Mouse (Mus musculus) right cerebral cortex, postnatal 36 days (tissue): ENCODE data around the gene Isoc2a.

Source experiments
- DNase-seq, 2 experiments: peaks; one replicate each; pipeline ENCODE4 v3.0.0; 2022; ENCODE audit warnings: low spot score in 2 of 2, mixed read lengths in 1 of 2

Isoc2a gene

GRCm38 (mm10) chr7:4918681-4919080 lies 41.7 kb downstream of the Isoc2a start:
- no peak for DNase-seq

- no peak for DNase-seq
Measured at GRCm38 (mm10) chr7:4919096-4919495, 42.1 kb downstream of the Isoc2a start.

DNA sequence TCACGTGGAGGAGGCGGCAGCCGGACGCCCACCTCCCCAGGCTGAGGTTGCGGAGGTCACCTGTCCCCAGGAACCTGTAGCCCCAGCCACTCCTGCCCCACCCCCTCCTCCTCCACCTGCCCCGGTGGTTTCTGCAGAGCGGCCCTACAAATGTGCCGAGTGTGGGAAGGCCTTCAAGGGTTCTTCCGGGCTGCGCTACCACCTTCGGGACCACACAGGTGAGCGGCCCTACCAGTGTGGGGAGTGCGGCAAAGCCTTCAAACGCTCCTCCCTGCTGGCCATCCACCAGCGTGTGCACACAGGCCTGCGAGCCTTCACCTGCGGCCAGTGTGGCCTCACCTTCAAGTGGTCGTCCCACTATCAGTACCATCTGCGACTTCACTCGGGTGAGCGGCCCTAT lies 43.0 kb downstream of the Isoc2a start:
- no peak for DNase-seq

DNA sequence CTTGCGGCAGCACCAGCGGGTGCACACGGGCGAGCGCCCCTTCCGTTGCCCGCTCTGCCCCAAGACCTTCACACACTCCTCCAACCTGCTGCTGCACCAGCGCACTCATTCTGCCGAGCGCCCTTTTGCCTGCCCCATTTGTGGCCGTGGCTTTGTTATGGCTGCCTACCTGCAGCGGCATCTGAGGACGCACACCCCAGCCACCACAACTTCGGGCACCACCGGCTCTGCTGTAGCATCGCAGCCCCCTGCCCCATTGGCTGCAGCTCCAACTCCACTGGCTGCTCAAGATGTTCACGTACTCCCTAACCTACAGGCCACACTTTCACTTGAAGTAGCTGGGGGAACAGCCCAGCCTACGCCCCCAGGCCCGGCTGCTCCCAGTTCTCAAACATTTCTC lies 43.5 kb downstream of the Isoc2a start:
- no peak for DNase-seq

DNA sequence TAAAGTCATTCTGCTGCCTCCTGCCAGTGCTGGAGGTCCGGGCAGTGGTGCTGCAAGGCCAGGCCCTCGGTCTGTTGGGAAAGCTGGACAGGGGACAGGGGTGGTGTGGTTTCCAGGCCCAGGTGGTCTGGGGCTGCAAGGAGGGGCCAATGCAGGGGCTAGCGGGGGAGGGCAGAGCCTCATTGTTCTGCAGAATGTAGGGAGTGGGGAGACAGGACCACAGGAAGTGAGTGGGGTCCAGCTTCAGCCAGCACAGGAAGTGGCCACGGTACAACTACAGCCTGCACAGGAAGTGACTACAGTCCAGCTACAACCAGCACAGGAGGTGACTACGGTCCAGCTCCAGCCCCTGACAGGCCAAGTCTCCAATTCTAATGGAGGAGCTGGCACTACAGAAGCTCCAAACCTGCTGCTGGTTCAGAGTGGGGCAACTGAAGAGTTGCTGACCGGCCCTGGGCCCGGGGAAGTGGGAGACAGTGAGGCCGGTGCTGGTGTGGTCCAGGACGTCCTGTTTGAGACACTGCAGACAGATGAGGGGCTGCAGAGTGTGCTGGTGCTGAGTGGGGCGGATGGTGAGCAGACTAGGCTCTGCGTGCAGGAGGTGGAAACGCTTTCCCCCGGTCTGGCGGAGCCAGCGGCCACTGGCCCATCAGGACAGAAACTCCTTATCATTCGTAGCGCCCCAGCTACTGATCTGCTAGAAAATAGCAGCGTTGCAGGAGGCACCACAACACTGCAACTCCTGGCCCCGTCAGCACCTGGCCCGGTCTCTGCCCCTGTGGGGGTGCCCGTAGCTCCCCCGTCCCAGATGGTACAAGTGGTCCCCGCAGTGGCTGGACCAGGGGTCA lies 44.2 kb downstream of the Isoc2a start:
- no peak for DNase-seq

DNA sequence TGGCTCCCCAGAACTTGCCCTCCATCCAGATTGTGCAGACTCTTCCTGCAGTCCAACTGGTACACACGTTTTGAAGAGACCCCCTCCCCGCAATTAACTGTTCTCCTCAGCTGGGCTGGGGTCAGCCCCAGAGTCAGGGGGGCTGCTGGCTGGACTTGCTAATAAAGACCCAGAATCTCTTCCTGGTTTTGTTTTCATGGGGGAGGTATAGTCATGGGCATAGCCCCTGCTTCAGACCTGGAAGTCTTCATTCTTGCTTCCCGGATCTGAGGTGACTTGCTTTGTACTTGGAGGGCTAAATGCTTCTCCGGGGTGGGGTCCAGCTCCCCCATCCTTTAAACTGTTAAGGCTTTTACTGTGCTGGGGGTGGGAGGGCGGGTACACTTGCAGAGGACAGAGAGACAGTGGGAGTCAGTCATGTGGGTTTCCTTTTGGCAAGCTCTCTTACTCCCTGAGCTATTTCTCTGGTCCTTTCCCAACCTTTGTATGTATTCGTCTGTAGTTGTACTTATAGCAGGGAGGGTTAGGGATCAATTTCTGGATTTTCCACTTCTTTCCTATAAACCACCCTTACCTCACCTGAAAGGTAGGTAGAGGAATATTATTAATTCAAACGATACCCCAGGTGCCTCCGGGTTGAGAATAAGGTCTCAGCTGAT lies 45.0 kb downstream of the Isoc2a start, which contains the start of gene Nat14:
TSS of gene Nat14 (plus strand) at position 205 of the 659 bp plus-strand sequence.
- DNase-seq, result no peak

DNA sequence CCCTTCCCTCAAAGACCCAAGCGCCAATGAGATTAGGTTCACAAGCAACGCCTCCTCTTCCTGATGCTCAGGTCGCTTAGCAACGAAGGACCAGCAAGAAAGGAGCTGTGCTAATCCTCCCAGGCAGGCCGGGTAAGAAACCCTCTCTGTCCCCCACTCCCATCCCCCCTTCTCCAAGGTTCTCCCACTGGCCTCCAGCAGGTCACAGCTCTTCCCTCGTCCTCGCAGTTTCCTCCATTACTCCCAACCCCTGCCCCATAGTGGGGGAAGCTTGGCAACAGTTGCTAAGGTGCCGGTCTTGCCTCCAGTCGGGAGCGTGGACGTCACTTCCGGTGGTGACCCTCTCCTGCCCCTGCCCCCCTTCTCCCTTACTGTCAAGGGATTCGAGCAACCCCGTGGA lies 45.6 kb downstream of the Isoc2a start:
- peak; percentile 84 to 89 for DNase-seq

DNA sequence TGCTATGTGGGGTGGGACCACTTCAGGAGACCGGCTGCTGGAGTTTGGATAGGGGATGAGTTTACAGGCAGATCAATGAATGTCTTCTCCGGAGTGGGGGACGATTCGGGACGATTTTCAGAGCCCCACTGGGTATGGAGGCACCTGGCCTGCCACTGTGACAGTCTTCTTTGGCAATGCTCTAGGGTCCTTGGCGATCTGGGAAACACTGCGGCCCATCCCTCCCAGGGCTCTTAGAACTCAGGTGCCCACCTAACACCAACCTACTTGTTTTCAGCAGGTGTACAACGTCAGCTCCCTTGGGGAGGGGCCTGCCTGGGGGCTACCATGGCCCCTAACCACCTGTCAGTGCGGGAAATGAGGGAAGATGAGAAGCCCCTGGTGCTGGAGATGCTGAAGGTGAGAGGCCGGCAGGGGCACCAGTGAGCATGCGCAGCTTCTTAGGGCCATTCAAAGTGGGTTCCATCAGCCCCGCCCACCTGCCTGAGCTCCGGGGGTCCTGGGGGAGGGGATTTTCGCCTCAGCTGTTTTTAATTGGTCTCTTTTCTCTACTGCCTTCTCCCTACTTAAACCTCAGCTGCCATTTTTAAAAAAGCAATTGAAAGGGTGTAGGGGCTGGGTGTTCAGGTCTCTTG lies 46.1 kb downstream of the Isoc2a start:
- DNase-seq, result peak; percentile 71 to 78

DNA sequence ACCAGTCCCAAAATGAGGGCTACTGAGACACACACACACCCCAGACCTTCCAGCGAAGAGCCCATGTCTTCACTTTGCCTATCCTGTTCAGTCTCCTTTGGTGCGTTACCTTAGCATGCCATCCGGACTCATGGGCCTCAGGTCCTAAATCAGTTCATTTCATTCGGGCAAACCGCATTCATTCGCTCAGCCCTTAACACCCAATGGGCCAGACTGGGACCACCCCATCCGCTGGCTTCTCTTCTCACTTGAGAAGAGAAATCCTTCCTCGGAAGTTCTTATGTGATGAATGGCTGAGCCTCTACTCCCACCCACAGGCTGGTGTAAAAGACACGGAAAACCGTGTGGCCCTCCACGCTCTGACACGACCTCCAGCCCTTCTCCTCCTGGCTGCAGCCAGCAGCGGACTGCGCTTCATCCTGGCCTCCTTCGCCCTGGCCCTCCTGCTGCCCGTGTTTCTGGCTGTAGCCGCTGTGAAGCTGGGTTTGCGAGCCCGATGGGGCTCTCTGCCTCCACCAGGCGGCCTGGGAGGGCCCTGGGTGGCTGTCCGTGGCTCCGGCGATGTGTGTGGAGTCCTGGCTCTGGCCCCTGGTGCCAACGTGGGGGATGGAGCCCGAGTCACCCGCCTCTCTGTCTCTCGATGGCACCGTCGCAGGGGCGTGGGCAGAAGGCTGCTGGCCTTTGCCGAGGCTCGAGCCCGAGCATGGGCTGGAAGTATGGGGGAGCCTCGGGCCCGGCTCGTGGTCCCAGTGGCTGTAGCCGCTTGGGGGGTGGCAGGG lies 46.8 kb downstream of the Isoc2a start:
- DNase-seq, result no peak

DNA sequence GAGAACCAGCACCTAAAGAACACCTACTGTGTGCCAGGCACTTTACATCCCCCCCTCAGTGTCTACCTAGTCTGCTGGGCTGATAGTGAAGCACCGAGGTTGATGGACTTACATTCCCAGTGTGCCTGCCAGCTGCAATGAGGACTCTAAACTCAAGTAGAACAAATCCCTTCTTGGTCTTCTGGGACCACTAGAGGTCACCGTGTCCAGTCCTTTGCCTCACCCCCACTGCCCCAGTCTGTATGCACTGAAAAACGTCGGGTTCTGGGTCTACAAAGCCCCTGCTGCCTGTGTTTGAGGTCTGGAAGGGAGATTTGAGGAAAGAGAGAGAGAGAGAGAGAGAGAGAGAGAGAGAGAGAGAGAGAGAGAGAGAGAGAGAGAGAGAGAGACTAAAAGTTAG lies 47.5 kb downstream of the Isoc2a start:
- DNase-seq, result no peak

GRCm38 (mm10) chr7:4924891-4925301 lies 47.9 kb downstream of the Isoc2a start:
- DNase-seq, result no peak

- DNase-seq, result no peak
Measured at GRCm38 (mm10) chr7:4925441-4926381, 48.8 kb downstream of the Isoc2a start, which contains the start of gene Ssc5d. Ssc5d (plus strand) TSS chr7:4925785.

GRCm38 (mm10) chr7:4926849-4927248 lies 49.9 kb downstream of the Isoc2a start:
- DNase-seq, result no peak

GRCm38 (mm10) chr7:4927711-4928110 lies 50.8 kb downstream of the Isoc2a start:
- no peak for DNase-seq

DNA sequence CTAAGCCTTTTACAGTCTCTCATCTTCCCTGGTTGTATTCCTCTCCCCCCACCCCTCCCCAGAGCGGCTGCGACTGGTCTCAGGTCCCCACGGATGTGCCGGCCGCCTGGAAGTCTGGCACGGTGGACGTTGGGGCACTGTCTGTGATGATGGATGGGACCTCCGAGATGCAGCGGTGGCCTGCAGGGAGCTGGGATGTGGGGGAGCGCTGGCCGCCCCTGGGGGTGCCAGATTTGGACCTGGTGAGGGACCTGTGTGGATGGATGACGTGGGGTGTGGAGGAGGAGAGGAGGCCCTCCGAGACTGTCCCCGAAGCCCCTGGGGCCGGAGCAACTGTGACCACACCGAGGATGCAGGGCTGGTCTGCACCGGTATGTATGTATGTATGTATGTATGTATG lies 51.4 kb downstream of the Isoc2a start:
- DNase-seq, result no peak

GRCm38 (mm10) chr7:4933103-4933502 lies 56.1 kb downstream of the Isoc2a start:
- no peak for DNase-seq

GRCm38 (mm10) chr7:4934160-4934914 lies 57.4 kb downstream of the Isoc2a start:
- no peak for DNase-seq

DNA sequence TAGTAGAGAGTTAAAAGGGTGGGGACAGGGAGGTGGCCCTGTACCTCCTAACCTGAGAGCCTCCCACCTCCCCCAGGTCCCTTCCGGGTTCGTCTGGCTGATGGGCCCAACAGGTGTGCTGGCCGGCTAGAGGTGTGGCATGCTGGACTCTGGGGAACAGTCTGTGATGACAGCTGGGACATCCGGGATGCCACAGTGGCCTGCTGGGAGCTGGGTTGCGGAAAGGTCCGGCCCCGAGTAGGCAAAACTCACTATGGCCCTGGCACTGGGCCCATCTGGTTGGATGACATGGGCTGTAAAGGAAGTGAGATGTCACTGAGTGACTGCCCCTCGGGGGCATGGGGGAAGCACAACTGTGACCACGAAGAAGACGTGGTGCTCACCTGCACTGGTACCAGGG lies 59.9 kb downstream of the Isoc2a start:
- no peak for DNase-seq

DNA sequence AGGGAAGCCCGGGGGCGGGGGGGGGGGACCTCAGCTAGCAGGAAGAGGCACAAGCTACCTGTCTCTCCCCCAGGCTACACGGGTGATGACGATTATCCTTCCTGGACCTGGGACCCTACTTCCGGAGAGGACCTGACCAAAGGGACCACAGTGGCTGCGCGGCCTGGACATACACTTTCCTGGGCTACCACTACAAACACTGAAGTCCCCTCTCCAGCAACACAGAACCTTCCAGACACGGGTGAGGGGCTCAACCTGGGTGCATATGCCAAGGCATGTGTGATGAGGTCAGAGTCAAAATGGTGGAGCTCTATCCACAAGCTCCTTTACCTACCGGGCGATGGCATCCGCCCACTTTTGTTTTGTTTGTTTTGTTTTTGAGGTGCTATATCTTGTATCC lies 60.4 kb downstream of the Isoc2a start:
- DNase-seq, result no peak

GRCm38 (mm10) chr7:4938456-4938855 lies 61.5 kb downstream of the Isoc2a start:
- DNase-seq, result no peak
